Mouse (Mus musculus): ENCODE measurements around the gene Cnr2.
A peak's percentile ranks its signal among the peaks of the same experiment; 100 is the strongest.

DNA sequence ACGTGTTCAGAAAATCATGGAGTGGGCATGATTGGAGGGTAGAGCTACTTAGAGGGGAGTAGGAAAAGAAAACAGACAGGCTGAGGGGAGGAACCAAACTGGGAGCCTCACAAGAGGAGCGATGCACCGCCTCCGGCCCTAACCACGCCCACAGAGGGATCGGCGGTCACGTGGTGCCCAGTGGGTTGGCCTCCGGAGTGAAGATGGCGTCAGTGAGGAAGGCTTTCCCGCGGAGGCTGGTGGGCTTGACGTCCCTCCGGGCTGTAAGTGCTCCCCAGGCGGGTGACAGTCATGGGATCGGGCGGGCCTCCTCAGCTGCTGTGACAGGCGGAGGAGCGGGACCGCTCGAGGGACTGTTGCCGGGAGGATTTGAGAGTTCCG, 51.1 kb downstream of the Cnr2 start, which contains the start of gene Hmgcl:
- peak; percentile 77 for TF ChIP-seq POLR2A (IDR thresholded peaks at IDR 0.05; ENCODE audit: control insufficient read depth, low read depth, low read length)
- no peak for TF ChIP-seq CTCF (IDR thresholded peaks at IDR 0.05; ENCODE audit: control insufficient read depth, insufficient read depth, insufficient replicate concordance, low read depth, low read length)
